Mouse (Mus musculus): ENCODE results near the gene Zfp978.
"Not testable (repeated sequence)": the region's sequence is repeated elsewhere in the genome, so short reads cannot be mapped to it uniquely, and the experiment has no call there.

Gene Zfp978

DNA sequence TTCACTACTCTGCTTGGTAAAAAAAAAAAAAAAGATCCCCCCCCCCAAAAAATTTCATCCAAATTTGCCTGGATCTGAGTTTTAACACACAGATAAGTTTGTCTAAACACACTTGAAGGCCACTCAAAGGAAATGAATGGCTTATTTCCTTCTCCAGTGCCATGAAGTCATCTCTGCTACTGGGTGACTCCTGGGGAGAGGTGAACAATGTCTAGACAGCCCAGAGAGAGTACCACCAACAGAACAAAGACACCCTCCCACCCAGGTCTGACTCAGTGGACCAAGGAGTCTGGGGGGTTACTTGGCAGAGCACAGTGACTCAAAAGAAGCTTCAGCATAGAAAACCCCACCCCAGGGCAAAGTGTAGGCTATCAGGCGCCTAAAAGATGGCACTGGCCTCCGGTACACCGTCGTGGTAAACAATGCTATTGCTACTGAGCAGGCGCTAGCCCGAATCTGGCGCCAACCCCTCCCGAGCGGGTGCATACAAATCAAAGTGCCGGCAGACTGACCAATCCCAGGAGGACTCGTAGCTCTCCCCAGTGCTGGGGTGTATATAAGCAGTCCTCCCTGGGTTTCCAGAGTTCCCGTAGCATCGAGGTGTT is 9.6 kb upstream of the Zfp978 start:
- not testable (repeated sequence) for DNase-seq

DNA sequence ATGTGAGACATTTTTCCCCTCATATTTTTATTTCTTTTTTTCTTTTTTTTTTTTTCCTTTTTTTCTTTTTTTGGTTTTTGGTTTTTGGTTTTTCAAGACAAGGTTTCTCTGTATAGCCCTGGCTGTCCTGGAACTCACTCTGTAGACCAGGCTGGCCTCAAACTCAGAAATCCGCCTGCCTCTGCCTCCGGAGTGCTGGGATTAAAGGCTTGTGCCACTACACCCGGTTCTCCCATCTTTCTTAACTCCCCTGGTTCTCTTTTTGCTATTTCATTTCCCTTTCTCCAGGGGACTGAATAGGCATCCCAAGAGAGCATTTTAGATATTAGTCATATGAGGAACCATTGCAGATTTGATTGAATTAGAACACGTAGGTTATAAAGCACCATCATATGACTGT is 7.5 kb upstream of the Zfp978 start:
- DNase-seq: not testable (repeated sequence)

DNA sequence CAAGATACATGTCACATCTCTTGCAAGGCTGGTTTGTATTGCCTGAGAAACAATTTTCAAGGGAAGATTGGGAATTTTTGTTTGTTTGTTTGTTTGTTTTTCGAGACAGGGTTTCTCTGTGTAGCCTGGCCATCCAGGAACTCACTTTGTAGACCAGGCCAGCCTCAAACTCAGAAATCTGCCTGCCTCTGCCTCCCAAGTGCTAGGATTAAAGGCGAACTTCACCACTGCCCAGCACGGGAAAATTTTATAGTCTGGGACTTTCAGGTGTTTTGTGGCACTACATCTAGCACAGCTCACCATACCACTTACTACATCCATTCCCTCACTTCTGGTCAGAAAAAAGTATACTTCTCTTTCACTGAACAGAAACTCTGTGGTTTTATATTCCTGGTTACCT is 5.1 kb upstream of the Zfp978 start:
- not testable (repeated sequence) for DNase-seq

DNA sequence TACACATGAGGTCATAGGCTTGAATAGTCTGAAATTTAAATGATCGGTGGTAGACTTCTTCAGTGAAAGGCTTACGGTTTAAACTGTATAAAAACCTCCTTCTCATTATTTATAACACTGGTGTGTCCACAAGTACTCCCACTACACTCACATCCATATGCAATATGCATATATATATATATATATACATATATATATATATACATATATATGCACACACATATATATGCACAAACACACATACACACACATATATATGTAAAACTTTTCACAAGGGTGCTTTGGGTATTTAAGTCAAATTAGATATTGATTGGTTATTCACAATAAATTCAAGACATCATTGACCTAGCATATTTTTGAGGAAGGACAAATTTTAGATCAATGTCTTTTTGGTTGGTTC is 3.9 kb upstream of the Zfp978 start:
- not testable (repeated sequence) for DNase-seq

DNA sequence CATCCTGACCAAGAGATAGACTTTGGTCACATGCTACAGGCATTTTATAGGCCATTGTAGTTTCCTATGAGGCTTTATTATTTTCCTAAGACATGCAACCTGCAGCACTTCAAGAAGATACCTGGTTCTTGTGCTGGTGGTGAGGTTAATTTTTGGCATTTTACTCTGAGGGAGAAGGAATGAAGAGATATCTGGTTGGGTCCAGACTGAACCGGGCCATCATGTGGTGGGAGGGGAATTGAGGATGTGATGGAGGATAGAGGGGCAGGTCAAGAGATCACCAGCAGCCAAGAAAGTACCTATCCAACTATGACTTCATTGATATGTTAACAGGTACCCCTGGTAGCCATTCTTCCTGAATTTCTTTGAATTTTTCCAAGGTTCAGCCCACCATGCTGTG is 769 bp downstream of the Zfp978 start:
- DNase-seq: not testable (repeated sequence)

DNA sequence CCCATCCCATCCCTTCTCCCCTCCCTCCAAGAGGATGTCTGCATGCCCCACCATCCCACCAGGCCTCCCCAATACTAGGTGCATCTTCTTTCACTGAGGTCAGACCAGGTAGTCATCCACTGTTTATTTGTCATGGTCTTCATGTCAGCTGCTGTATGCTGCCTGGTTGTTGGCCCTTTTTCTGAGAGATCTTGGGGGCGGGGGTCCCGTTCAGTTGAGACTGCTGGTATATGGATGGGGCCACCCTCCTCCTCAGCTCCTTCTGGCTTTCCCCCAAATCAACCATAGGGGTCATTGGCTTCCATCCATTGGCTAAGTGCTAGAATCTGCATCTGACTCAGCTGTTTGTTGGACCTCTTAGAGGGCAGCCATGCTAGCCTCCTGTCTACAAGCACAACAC is 8.5 kb downstream of the Zfp978 start:
- DNase-seq: not testable (repeated sequence)

DNA sequence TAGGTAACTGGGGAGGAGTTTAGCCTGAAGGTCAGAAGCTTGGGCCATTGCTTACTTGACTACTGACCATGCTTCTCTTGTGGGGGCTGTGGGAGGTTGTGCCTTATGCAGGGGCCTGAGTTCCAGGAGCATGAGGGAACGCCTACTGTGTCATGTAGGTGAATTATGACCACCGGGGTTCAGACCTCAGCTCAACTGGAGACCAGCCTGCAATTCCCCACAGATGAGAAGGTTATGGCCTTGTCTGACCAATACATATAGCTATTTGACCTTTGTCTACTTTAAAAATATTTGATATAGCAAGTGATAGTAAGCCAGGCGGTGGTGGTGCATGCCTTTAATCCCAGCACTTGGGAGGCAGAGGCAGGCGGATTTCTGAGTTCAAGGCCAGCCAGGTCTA is 22.1 kb downstream of the Zfp978 start:
- DNase-seq: not testable (repeated sequence)

DNA sequence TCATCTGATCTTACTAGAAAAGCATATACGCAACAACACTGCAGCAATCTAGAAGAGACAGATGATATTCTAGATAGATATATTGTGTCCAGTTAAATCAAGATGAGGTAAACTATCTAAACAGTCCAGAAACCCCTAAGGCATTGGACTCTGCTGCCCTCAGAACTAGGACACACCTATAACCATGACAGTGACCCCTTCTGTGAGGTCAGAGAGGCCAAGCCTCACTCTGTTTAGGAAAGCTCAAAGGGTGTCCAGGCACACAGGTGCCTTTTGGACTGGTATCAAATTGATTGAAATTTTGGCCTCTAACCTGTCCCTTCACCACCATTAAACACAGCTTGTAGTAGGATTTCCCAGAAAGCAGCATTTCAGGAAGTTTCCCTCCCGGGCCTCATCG is 36.1 kb downstream of the Zfp978 start:
- DNase-seq: not testable (repeated sequence)

DNA sequence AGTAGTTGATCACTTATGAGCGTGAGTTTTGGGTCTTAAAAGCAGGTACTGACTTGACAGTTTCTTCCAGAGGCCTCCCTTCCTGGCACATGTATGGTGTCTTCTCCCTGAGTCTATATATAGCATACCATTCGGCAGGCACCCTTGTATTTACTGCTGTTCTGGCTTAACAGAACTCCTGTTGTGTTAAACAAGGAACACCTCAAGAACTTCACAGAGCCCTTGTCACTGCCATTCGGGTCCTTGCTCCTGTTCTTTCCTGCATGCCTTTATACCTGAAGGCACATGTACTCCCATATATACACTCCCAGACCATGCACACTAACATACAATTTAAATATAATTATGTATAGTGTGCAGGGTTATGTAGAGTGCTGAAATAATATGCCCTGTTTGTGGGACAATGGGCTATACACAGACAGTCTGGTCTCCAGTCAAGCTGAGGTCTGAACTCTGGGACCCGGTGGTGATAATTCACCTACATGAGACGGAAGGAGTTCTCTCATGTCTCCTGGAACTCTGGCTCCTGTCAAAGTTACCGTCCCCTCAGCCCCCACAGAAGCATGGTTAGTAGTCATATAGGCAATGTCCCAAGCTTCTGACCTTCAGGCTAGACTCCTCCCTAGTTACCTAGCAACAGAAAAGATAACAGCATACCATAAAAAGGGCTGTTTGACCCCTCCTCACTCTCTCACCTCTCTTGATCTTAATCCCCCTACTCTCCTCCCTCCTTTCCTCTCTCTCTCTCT is 37.0 kb downstream of the Zfp978 start:
- DNase-seq: not testable (repeated sequence)

DNA sequence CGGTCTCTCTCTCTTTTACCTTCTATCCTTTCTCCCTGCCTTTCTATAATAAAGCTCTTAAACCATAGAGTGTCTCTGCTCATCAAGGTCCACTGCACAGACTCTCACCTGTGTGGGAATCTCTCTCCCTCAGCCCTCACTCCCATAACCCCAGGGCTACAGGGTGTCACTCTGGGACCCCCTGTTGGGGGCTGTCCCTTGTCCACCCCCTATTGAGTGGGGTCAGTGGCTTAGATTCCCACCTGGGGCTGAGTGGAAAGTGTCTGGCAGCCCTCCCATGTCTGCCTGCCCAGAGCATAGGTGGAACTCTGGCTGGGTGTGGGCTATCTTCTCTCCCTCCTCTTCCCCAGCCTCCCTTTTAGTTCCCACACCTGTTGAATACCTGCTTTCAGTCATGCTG is 37.6 kb downstream of the Zfp978 start:
- DNase-seq: peak in 1 of 2 experiments; percentile 43

DNA sequence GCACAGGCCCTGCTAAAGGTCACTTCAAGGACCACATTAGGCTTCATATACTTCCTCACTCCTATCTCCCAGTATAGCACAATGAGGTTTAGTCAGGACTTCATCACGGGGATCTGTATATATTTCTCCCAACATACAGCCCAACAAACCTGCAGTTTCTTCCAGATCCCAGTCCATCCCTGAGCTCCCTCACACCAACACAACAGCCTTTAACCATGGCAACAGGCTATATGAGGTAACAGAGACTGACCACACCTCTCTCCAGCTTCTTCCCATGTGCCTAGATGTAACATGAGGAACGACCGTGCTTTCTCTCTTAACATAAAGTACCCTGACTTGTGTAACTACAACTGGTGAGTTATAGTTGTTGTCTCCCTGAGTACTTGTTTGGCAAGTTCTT is 38.4 kb downstream of the Zfp978 start:
- not testable (repeated sequence) for DNase-seq

DNA sequence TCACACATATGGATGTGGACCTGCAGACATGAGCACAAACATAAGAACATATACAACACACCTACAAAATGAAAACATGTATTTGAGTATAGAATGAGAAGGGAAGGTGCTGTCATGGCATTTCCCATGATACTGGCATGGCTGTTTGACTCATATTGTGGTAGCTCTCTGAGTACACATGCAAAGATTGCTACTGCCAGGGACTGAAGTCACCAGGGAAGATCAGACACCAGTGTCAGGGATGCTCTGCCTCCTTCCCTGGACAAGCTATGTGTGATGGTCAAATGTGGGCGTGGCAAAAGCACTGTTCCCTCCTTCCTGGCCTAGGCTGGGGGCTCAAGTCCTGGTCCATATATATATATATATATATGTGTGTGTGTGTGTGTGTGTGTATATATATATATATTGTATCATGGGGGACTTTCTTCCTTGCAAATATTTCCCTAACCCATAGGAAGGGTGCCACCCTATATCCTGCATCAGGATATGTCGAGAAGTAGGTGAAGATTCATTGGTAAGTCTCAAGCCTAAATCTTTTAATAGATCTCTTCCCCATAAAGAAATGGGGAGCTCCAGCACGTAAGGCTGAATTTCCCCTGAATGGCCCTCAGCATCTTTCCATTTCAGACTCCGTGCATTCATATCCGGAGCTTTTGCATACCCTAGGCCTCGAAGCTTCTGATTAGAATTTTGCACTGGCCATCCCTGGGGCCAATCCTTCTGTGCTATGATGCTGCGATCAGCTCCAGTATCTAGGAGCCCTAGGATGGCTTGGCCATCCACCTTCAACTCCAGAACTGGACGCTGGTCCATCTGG is 39.1 kb downstream of the Zfp978 start:
- DNase-seq: peak in 1 of 2 experiments; percentile 29

DNA sequence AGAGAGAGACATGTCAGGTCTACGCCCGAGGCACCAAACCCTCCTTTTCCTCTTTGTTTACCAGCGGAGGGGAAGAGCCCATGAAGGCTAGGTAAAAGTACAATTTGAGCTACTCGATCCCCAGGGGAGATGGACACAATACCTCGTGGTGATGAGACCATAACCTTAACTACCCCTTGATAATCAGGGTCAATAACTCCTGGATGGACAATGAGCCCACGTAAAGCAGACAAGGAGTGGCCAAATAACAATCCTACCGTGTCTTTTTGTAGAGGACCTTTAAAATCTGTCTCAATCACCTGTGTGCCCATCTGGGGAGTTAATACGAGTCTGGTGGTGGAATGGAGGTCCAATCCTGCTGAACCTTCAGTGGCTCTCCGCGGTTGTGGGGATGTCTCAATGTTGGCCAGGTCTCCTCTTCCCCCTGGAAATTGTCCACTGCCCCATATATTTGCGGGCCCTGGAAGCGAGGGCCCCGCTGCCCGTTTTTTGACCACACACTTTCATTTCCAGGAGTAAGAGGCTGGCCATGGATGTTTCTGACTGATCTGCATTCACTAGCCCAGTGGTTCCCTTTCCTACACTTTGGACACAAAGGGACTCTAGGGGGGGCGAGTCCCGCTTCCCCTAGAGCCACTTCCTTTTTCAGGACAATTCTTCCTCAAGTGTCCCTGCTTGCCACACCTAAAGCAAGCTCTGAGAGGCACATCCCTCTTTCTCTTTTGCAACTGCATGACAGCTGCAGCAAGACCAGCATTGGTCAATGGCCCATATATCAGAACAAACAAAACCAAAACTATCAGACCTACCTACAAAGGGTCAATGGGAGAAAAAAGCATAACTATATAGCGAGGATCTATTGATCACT is 40.0 kb downstream of the Zfp978 start:
- DNase-seq: peak in 1 of 2 experiments; percentile 41

DNA sequence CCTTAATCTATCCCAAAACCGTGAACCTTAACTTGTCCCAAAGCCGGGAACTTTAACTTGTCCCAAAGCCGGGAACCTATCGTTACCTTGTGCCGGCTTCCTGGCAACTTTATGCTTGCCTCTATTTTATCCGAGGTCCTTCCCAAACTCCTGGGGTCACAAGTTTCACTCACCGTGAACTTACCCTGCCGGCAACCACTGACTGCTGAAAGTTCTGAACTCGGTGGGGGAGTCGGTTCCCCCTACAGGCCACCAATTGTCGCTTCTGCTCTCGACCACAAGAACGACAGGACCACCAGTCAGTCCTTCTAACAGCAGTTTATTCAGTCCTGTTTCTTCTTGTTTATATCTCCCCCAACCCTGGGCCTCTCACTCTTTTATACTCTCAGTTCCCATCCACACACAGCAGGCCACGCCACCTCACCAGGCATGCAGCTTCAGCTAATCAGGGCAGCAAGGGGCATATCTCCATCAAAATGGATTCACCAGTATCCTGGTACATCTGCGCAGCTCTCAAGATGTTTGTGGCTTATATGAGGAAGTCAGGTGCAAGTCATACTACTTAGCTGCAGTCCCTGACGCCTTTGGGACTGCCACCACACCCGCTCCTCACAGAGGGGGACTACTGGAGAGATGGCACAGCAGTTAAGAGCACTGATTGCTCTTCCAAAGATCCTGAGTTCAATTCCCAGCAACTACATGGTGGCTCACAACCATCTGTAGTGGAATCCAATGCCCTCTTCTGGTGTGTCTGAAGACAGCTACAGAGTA is 40.8 kb downstream of the Zfp978 start:
- DNase-seq: peak in 1 of 2 experiments; percentile 36

DNA sequence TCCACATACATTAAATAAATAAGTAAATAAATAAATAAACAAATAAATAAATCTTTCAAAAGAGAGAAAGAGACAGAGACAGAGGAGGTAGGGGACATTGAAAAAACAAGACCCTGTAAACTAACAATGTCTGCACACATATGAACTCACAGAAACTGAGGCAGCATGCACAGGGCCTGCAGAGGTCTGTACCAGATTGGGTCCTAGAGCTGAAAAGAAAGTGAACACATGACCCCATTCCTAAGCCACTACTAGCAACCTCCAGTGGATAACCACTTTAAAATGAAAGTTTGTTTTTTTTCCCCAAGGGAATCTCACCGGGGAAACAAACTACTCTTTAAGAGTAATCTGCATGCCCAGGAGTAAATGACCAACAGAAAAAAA is 41.4 kb downstream of the Zfp978 start:
- not testable (repeated sequence) for DNase-seq

DNA sequence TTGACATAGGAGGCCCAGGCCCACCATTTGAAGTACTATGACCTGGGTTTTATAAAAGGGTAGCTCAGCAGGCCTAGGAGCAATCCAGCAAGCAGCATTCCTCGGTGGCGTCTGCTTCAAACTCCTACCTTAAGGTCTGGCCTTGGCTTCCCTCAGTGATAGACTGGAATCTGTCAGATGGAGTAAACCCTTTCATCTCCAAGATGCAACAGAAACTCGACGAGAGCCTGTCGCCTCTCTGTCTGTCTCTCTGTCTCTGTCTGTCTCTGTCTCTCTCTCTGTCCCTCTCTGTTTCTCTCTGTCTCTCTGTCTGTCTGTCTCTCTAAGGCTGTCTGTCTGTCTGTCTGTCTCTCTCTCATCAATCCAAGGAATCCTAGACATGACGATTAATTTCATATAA is 42.4 kb downstream of the Zfp978 start:
- peak in 1 of 2 experiments; percentile 31 for DNase-seq

DNA sequence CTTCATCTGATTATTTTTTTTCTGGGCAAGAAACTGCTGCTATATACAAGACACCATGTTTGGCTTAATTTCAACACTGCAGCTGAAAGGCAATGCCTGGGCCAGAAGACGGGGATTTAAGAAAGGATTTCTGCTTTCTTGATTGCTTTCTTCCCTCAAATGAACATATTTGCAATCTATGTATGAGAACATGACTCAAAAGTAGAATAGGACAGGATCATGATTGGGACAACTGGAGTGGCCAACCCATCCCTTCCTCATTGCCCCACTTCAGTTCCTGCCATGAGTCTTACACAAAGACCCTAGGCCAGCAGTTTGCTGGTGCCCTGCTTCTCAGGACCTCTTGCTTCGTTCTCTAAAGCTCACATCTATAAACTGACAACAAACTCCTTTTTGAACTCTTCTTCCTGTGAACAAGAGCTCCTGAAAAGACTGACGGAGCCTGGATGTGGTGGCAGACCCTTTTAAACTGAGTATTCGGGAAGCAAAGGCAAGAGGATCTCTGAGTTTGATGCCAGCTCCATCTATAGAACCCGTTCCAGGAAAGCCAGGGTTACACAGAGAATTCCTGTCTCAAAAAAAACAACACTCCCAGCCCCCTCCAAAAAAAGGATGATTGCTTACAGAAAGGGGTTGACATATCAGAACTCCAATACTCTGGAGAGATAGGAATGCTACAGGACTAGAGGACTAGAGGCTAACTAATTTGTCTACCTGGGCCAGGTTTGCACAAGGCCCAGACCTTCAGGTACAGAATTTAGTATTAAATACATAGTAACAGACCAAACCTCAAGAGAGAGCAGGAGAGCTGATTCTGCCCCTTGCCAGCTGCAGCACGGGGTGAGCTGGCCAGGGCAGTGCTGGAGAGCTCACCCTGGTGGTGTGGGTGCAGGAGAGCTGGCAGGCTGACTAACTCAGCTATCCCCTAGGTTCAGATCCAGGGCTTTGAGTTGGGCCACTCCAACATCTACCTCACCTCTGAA is 43.1 kb downstream of the Zfp978 start:
- not testable (repeated sequence) for DNase-seq

DNA sequence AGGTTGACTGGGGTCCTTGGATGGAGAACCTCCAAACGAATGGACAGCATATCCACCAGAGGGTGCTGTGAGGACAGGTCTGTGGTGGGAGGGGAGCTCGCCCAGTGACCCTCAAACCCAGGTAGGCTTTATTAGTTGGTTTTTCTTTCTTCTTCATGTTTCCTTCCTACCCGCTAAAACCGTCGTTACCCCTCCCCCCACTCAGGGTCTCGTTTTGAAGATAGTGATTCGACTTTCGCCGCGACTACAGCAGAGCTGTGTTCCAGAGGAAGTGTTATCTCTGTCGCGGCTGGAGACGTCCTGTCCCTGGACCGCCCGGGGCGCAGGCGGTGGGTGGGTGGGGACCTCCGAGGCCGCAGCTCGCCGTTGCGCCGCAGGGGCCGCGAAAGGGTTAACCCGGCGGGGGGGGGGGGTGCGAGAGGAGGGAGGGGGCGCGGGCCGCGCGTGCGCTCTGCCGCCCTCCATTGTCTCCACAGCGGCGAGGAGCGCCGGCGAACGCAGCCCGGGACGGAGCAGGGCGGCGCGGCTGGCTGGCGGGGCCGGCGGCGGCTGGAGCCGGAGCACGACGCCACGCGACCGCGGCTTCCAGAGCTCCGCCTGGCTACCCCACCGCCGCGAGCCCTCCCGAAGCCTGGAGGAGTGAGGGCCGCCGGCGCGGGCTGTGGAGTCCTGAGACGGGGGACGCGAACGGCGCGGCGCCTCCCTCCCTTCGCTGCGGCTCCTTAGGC is 45.8 kb downstream of the Zfp978 start:
- no peak for DNase-seq

DNA sequence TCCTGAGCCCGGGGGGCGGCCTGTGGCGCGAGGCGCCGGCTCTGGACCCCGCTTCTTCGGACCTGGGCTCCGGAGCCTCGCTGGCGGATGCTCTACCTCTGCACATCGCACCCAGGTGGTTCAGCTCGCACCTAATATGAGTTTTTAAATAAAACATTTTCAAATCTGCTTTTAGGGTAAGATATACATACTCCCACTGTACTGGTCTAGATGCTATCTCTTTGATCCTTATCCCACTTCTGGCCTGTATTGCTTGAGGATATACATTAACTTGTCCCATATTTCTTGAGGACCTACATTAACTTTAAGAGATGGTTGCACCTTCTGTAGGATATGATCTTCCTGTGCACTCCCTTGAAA is 46.3 kb downstream of the Zfp978 start:
- no peak for DNase-seq

DNA sequence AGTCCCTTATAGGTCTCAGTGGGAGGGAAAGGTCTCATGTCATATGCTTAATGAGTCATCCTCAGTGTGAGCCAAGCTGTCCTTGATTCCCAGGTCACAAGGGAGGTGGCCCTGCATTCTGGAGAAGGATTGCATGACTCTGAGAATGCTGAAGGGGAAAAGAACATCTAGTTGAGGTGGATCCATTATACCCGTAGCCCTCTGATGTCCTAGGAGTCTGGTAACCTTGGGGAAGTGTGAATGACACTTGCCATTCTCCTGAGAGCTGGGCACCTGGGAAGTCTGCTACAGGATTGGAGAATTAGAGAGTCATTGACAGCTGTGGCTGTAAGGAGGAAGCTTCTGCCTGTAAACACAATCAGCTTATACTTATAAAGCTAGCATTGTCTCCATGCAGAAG is 55.3 kb downstream of the Zfp978 start:
- DNase-seq: not testable (repeated sequence)

Measured in lung, postnatal 4 days (tissue).